9 mouse cellular contexts compared by ENCODE assay signal in genomic region chr15:82164061-82164399, GRCm38 (mm10). TPM values are rescaled to one million over a fixed set of nuclear protein-coding genes. Genes with fewer than 3 reads are reported as not detected.
DNase-seq lines count a peak whose midpoint lies in the region; ATAC-seq lines count a peak whose summit lies in the region.
"Had no signal": no experiment of that assay in that cellular context is flagged by ENCODE, and none has a peak within 500 bp of the region (broad histone marks: within the 10 kb centered on the region; RNA-seq: fewer than 3 reads in every experiment).

No protein-coding gene starts in this region.

- H3K4me3 ChIP-seq in heart, embryonic 11.5 days (ENCODE audit: low read depth, low read length), result no peak overlapping the region
- no peak overlapping the region for H3K4me3 ChIP-seq in neural tube, embryonic 11.5 days (ENCODE audit: low read depth, low read length)
- H3K4me3 ChIP-seq in neural tube, embryonic 15.5 days (replicated peaks), result no peak overlapping the region
- no peak overlapping the region for H3K4me3 ChIP-seq in limb, embryonic 10.5 days
- H3K4me3 ChIP-seq in stomach, embryonic 16.5 days (replicated peaks; ENCODE audit: low read length), result no peak overlapping the region

- peak overlapping the region; percentile 80 for H3K27ac ChIP-seq in heart, embryonic 11.5 days (ENCODE audit: low read depth, low read length)
- H3K27ac ChIP-seq in neural tube, embryonic 11.5 days (ENCODE audit: low read depth, low read length), result 0 out of 2 replicates have a peak overlapping the region, but pooled peaks have one; percentile 44
- no peak overlapping the region for H3K27ac ChIP-seq in neural tube, embryonic 15.5 days (replicated peaks)
- H3K27ac ChIP-seq in limb, embryonic 10.5 days, result peak overlapping the region; percentile 15; the same call in 1 of the 2 replicates
- H3K27ac ChIP-seq in stomach, embryonic 16.5 days (ENCODE audit: low read length), result peak overlapping the region; percentile 89

- no peaks in the 10 kb centered on the region for H3K36me3 ChIP-seq in heart, embryonic 11.5 days (ENCODE audit: control insufficient read depth, insufficient read depth, low read length)
- H3K36me3 ChIP-seq in neural tube, embryonic 11.5 days (ENCODE audit: control insufficient read depth, insufficient read depth, low read length), result no peaks in the 10 kb centered on the region
- H3K36me3 ChIP-seq in neural tube, embryonic 15.5 days, result no peaks in the 10 kb centered on the region
- no peaks in the 10 kb centered on the region; the same call in 1 of the 2 replicates for H3K36me3 ChIP-seq in limb, embryonic 10.5 days
- no peaks in the 10 kb centered on the region for H3K36me3 ChIP-seq in stomach, embryonic 16.5 days (ENCODE audit: control insufficient read depth, insufficient read depth, low read length)

- peak; percentile 60 for ATAC-seq in heart, embryonic 11.5 days (replicated peaks; ENCODE audit: insufficient number of reproducible peaks, low FRiP score, low TSS enrichment)
- ATAC-seq in neural tube, embryonic 11.5 days (ENCODE audit: insufficient read depth, low FRiP score, low TSS enrichment), result no peak
- no peak for ATAC-seq in neural tube, embryonic 15.5 days (ENCODE audit: low FRiP score)
- ATAC-seq in stomach, embryonic 16.5 days (ENCODE audit: insufficient read depth, low FRiP score), result peak; percentile 37; the same call in 1 of the 2 replicates

- H3K9me3 ChIP-seq in heart, embryonic 11.5 days (replicated peaks; ENCODE audit: control insufficient read depth, low read length), result no peaks in the 10 kb centered on the region
- H3K9me3 ChIP-seq in neural tube, embryonic 11.5 days (ENCODE audit: control insufficient read depth, low read length), result no peaks in the 10 kb centered on the region
- no peaks in the 10 kb centered on the region for H3K9me3 ChIP-seq in neural tube, embryonic 15.5 days (replicated peaks)
- H3K9me3 ChIP-seq in limb, embryonic 10.5 days (replicated peaks), result no peaks in the 10 kb centered on the region
- no peaks in the 10 kb centered on the region for H3K9me3 ChIP-seq in stomach, embryonic 16.5 days (replicated peaks; ENCODE audit: control insufficient read depth, low read length)

- intact Hi-C loops in heart, postnatal 25 days (cut with DNase I), result loop anchor here (5.0 kb wide), 1 partner anchor 87 kb away; no protein-coding TSS in a partner anchor

- 56% methylated on average over 4 of the region's 4 CpGs for WGBS in heart, embryonic 11.5 days (ENCODE audit: insufficient replicate concordance)
- WGBS in neural tube, embryonic 11.5 days, result 55% methylated on average over 4 of the region's 4 CpGs
- 48% methylated on average over 4 of the region's 4 CpGs for WGBS in neural tube, embryonic 15.5 days
- 70% methylated on average over 4 of the region's 4 CpGs for WGBS in limb, embryonic 10.5 days
- WGBS in stomach, embryonic 16.5 days, result 44% methylated on average over 4 of the region's 4 CpGs

- peak overlapping the region; percentile 29; the same call in 1 of the 2 replicates for H3K4me2 ChIP-seq in heart, embryonic 11.5 days
- H3K4me2 ChIP-seq in neural tube, embryonic 11.5 days (ENCODE audit: low read depth), result no peak overlapping the region
- H3K4me2 ChIP-seq in neural tube, embryonic 15.5 days, result no peak overlapping the region
- H3K4me2 ChIP-seq in stomach, embryonic 16.5 days (ENCODE audit: low read depth, low read length), result peak overlapping the region; percentile 15; the same call in 1 of the 2 replicates

- peaks cover 66% of the 10 kb centered on the region for H3K4me1 ChIP-seq in heart, embryonic 11.5 days (ENCODE audit: control insufficient read depth, insufficient read depth, low read length)
- peaks cover 38% of the 10 kb centered on the region for H3K4me1 ChIP-seq in neural tube, embryonic 11.5 days (ENCODE audit: control insufficient read depth, insufficient read depth, low read length)
- peaks cover 80% of the 10 kb centered on the region for H3K4me1 ChIP-seq in neural tube, embryonic 15.5 days
- peaks cover 70% of the 10 kb centered on the region for H3K4me1 ChIP-seq in limb, embryonic 10.5 days
- H3K4me1 ChIP-seq in stomach, embryonic 16.5 days (ENCODE audit: control insufficient read depth, insufficient read depth, low read length), result peaks cover 61% of the 10 kb centered on the region

- no peaks in the 10 kb centered on the region for H3K27me3 ChIP-seq in heart, embryonic 11.5 days (ENCODE audit: control insufficient read depth, insufficient read depth, low read length)
- H3K27me3 ChIP-seq in neural tube, embryonic 11.5 days (ENCODE audit: control insufficient read depth, insufficient read depth, low read length), result no peaks in the 10 kb centered on the region
- no peaks in the 10 kb centered on the region for H3K27me3 ChIP-seq in neural tube, embryonic 15.5 days (replicated peaks)
- no peaks in the 10 kb centered on the region for H3K27me3 ChIP-seq in limb, embryonic 10.5 days (ENCODE audit: low read depth, poor library complexity, severe bottlenecking)
- no peaks in the 10 kb centered on the region for H3K27me3 ChIP-seq in stomach, embryonic 16.5 days (ENCODE audit: control insufficient read depth, insufficient read depth, low read length)

- 0 out of 2 replicates have a peak overlapping the region, but pooled peaks have one; percentile 10 for H3K9ac ChIP-seq in heart, embryonic 11.5 days (ENCODE audit: low read depth, low read length)
- no peak overlapping the region for H3K9ac ChIP-seq in neural tube, embryonic 11.5 days (ENCODE audit: low read length)
- H3K9ac ChIP-seq in neural tube, embryonic 15.5 days (replicated peaks), result no peak overlapping the region
- H3K9ac ChIP-seq in stomach, embryonic 16.5 days (ENCODE audit: low read length), result peak overlapping the region; percentile 28

- DNase-seq in heart, postnatal 25 days (ENCODE audit: low spot score), result no peak
- no peak for DNase-seq in neural tube, embryonic 11.5 days (ENCODE audit: low spot score)
- no peak for DNase-seq in limb, embryonic 10.5 days (ENCODE audit: low spot score)
- DNase-seq in frontal cortex, postnatal 25 days (ENCODE audit: low spot score in 2 of 2), result no peak
- no peak for DNase-seq in adrenal gland, postnatal 36 days
- DNase-seq: cerebellum, adult 11 months had no signal

RNA-seq across cellular contexts. Expression of gene Srebf2, which starts 17.0 kb away (rescaled TPM):
- 82.3 and 88.1 TPM in 2 replicates for polyA plus RNA-seq in heart, embryonic 11.5 days (2014; fragmentation: Nextera tagmentation; extraction: Ambion mirVana)
- total RNA-seq in heart, postnatal 25 days (2021), result 10 to 100 TPM; 20.5 to 21.8 TPM
- polyA plus RNA-seq in neural tube, embryonic 11.5 days (2014; fragmentation: Nextera tagmentation; extraction: Ambion mirVana), result 179 and 195 TPM in 2 replicates
- 187 and 190 TPM in 2 replicates for polyA plus RNA-seq in neural tube, embryonic 15.5 days (2015; fragmentation: Nextera tagmentation; extraction: Ambion mirVana)
- 182 and 190 TPM in 2 replicates for polyA plus RNA-seq in limb, embryonic 10.5 days (2016; fragmentation: Nextera tagmentation; extraction: Ambion mirVana)
- 161 and 169 TPM in 2 replicates for polyA plus RNA-seq in stomach, embryonic 16.5 days (2015; fragmentation: Nextera tagmentation; extraction: Ambion mirVana)
- 100 to 1,000 TPM in 1 of 2 experiments, 10 to 100 TPM in 1; 80.3 to 113 TPM for total RNA-seq in adrenal gland, postnatal 36 days (2021)

RNA-seq across cellular contexts. Expression of gene Ccdc134, which starts 36.3 kb away (rescaled TPM):
- 9.5 and 9.6 TPM in 2 replicates for polyA plus RNA-seq in heart, embryonic 11.5 days (2014; fragmentation: Nextera tagmentation; extraction: Ambion mirVana)
- 1 to 10 TPM; 4.4 to 6.4 TPM for total RNA-seq in heart, postnatal 25 days (2021)
- 19.7 and 23.5 TPM in 2 replicates for polyA plus RNA-seq in neural tube, embryonic 11.5 days (2014; fragmentation: Nextera tagmentation; extraction: Ambion mirVana)
- polyA plus RNA-seq in neural tube, embryonic 15.5 days (2015; fragmentation: Nextera tagmentation; extraction: Ambion mirVana), result 11.1 and 13.6 TPM in 2 replicates
- 22.8 and 23.6 TPM in 2 replicates for polyA plus RNA-seq in limb, embryonic 10.5 days (2016; fragmentation: Nextera tagmentation; extraction: Ambion mirVana)
- 15.9 and 17.2 TPM in 2 replicates for polyA plus RNA-seq in stomach, embryonic 16.5 days (2015; fragmentation: Nextera tagmentation; extraction: Ambion mirVana)
- total RNA-seq in adrenal gland, postnatal 36 days (2021), result 10 to 100 TPM in 1 of 2 experiments, 1 to 10 TPM in 1; 6.7 to 11.3 TPM

RNA-seq across cellular contexts. Expression of gene Shisa8, which starts 48.6 kb away (rescaled TPM):
- 0.07 TPM in 1 of 2 replicates, not detected in the other for polyA plus RNA-seq in heart, embryonic 11.5 days (2014; fragmentation: Nextera tagmentation; extraction: Ambion mirVana)
- total RNA-seq in heart, postnatal 25 days (2021), result under 1 TPM; 0.13 to 0.20 TPM
- 0.30 and 0.46 TPM in 2 replicates for polyA plus RNA-seq in neural tube, embryonic 11.5 days (2014; fragmentation: Nextera tagmentation; extraction: Ambion mirVana)
- 4.6 and 6.7 TPM in 2 replicates for polyA plus RNA-seq in neural tube, embryonic 15.5 days (2015; fragmentation: Nextera tagmentation; extraction: Ambion mirVana)
- 0.15 TPM in 1 of 2 replicates, not detected in the other for polyA plus RNA-seq in limb, embryonic 10.5 days (2016; fragmentation: Nextera tagmentation; extraction: Ambion mirVana)
- polyA plus RNA-seq in stomach, embryonic 16.5 days (2015; fragmentation: Nextera tagmentation; extraction: Ambion mirVana), result not detected in 2 replicates
- total RNA-seq in adrenal gland, postnatal 36 days (2021), result under 1 TPM; 0.46 to 0.73 TPM

Comparison
In these comparisons a context has a peak if more than half of its experiments do, and no peak if none do; other contexts are left out.
1. ATAC-seq: peak in heart, embryonic 11.5 days (single experiment) and stomach, embryonic 16.5 days (single experiment); none in neural tube, embryonic 11.5 days (single experiment) and neural tube, embryonic 15.5 days (single experiment).
2. H3K4me2 ChIP-seq: peak in heart, embryonic 11.5 days (single experiment) and stomach, embryonic 16.5 days (single experiment); none in neural tube, embryonic 11.5 days (single experiment) and neural tube, embryonic 15.5 days (single experiment).
3. H3K9ac ChIP-seq: peak in heart, embryonic 11.5 days (single experiment) and stomach, embryonic 16.5 days (single experiment); none in neural tube, embryonic 11.5 days (single experiment) and neural tube, embryonic 15.5 days (single experiment).